Mouse (Mus musculus) Muller cell, postnatal 12 days (primary cell): ENCODE measurements around the gene Cox20.
"Not testable (repeated sequence)": the region's sequence is repeated elsewhere in the genome, so short reads cannot be mapped to it uniquely, and the experiment has no call there.

Experiments
- DNase-seq: peaks from one replicate; pipeline ENCODE4 v3.0.0-alpha.2; 2015; ENCODE audit errors: inconsistent ontology term

Cox20 gene

DNA sequence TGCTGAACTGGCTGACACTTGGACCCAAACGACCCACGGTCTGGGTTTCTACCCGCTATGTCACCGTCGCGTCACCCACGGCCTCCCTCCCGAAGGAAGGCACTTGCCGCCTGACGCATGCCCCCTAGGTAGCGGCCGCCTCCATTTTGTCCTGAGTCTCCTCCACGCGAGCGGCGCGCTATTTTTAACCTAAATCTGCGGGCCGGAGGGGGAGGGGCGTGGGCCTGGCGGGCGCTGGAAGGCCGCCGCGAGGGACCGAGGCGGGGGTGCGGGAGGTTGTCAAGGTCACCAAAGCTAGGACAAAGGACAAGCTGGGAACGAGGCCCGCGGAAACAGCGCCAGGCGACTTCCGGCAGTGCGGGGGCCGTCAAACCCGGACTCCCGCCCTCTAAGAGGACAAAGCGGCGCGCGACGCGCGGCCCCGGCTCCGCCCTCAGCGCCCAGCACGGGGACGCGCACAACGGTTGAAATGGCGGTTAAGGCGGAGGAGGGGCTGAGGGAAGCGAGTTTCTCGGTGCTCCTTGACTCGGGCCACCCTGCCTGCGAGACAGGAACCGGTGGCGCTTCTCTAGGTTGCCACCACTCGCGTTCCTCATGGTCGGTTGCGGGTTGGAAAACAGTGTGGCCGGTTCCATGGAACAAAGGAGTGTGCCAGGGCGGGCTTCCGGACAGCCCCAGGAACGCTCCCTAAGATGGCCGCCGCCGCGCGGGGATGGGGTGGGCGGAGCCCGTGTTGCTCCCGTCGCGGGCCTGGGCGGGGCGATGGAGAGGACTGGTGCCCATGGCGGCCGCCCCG is at the start of gene Cox20:
TSS of gene Cox20 (plus strand) at position 742 of the 796 bp plus-strand sequence.
- DNase-seq: peak; percentile 99

DNA sequence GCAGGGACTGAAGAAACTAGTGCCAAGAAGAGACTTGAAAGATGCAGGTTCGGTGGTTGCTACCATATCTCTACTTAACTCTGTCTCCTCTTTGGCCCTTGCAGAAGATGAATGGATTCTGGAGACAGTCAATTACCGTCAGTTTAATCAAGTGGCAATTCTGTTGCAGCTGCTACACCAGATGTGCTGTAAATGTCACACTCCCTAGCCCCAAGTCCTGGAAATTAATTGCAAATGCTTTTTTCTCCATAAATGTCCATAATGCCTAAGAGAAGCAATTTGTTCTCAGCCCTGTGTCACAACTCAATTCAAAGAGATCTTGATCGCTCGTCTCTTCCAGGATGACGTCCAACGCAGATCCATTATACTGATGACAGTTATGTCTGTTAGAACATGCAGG is 48.3 kb upstream of the Cox20 start:
- DNase-seq: no peak

DNA sequence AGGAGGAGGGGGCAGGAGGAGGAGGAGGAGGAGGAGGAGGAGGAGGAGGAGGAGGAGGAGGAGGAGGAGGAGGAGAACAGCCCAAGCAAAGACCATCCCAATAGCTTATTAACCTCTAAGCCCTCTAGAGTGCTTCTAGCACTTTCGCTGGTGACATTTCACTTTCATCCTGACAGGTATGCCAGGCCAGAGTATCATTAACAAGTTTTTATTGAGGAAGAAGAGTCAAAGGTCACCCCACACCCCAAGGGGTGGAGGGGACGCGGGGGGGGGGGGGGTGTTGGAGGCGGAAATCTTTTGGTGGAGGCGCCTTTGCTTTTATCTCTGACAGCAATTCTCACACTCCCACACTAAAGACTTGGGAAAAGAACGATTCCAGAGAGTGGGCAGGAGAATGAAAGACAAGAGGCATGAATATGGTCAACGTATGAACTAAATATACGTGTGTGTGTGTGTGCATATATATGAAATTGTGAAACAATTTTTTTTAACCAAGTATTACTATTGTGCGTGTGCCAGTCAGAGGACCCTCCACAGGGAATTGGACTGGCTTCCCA is 43.7 kb upstream of the Cox20 start:
- DNase-seq: no peak

DNA sequence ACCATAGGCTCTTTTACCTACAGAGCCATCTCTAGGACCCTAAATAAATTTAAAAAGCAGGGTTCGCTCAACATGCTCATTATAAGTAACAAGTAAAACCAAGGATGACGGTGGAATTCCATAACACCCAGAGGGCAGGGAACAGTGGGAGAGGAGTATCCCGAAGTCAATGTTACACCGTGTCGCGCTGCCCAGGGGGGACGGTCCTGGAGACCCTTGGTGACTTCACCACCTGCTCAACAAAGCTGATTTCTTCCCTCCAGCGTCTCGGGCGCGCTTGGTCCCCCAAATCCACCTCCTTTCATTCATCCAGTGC is 43.2 kb upstream of the Cox20 start:
- no peak for DNase-seq

DNA sequence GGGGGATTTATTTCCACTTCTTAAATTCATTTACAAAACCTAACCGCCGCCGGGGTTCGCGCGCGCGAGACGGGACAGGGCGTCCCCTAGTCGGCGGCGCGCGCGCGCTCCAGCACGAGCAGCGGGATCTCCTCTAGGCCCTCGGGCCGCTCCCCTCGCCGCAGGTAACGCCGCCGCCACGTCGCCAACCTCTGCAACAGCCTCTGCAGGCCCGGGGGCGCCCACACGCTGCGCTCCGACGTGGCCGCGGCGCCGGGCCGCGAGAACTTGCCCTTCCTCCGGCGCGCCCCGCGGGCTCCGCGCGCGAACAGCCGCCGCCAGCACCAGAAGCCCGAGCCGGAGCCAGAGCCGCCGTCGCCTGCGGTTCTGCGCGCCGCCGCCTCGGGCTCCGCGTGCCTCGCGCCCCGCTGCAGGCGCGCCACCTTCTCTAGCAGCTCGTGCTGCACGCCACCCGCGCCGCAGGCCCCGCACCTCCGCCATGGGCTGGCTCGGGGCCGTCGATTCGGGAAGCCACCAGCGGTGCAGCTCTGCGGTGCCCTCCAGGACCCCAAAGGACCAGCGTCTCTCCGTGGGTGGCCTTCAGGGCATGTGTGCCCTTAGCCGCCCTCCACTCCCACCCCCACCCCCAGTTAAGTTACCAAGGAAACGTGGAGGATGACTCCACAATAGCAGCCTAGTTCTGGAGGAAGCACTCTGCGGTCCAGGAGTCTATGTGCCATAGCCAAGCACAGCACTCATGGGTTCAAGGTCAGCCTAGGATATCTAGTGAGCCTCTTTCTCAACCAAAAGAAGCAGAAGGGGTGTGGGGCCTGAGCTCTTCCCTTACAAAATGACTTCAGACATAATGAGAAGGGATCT is 42.6 kb upstream of the Cox20 start:
- DNase-seq: peak; percentile 76

DNA sequence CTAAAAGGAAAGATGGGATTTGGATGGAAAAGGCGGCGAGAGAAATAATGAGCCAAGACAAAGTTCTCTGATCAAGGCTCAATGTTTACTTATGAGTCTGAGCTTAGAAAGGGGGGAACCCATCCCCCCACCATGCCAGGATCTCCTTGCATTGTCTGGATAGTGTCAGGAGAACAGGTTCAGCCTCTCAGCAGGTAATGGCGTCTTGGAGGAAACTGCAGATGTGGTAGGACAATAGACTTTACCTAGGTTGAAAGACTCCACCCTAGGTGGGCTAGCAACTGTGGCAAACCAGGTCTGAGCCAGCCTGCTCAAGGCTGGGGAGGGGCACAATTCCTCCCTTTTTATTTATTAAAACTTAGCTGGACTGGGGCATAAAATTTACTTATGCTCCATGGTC is 35.6 kb upstream of the Cox20 start:
- not testable (repeated sequence) for DNase-seq

DNA sequence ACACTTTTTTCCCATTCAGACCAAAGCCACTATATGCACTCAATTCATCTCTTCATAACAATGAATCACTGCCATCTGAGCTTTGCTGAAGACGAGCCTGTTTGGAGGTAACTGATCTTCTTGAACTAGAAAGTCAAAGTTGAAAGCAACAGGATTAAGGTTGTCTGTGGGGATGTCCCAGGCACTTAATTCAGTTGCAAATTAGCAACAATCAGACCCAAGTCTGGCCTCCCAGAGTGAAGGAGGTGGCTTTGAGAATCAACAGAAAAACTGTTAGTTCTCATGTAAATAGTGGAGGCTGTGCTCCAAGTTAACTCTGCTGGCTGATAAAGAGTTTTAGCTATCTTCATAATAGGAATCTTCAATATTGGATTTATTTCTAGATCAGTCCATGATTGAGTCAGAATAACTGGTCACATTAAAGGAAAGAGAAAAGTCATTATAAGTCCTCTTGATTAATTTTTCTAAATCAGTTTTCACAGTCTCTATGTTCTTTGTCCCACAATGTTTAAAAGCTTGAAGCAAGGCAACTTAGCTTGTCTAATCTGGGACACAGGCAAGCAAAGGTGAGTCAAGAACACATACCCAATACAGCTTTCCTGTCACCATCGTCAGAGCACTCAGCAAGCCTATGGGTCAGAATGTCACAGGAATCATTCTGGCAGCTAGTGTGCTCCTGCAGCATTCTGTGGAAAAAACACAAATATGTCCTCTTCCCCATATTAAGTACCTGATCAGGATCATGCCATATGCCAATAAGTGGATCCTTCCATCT is 34.8 kb upstream of the Cox20 start:
- DNase-seq: no peak

DNA sequence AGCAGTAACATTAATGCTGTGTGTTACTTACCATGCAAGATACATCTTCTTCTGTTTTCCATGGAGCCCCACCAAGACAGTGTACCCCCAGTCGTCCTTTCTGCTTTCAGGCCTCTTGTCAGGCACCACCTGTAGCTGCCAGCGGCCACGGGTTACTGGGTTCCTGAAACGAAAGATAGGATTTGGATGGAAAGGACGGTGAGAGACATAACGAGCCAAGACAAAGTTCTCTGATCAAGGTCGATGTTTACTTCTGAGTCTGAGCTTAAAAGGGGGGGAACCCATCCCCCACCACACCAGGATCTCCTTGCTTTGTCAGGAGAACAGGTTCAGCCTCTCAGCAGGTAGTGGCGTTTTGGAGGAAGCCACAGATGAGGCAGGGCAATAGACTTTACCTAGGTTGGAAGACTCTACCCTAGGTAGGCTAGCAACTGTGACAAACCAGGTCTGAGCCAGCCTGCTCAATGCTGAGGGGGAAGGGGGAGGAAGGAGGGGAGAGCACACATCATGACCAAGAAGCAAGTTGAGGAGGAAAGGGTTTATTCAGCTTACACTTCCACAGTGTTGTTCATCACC is 31.2 kb upstream of the Cox20 start:
- DNase-seq: no peak

DNA sequence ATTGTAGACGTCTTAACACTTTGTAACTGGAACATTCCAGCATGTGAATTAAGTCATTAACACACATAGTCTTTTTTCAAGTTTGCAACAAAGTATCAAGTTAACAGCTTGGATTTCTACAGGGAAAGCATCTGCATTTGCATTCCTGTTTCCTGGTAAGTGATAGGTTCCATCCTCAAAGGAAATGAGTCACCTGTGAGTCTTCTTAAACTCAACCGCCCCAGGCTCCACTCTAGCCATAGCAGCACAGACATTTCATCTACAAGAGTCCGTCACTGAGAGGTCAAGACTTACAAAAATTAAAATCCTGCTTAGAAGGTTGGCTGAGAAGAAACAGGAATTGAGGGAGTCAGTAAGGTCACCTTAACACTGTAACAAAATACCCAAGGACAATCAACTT is 27.2 kb upstream of the Cox20 start:
- no peak for DNase-seq

DNA sequence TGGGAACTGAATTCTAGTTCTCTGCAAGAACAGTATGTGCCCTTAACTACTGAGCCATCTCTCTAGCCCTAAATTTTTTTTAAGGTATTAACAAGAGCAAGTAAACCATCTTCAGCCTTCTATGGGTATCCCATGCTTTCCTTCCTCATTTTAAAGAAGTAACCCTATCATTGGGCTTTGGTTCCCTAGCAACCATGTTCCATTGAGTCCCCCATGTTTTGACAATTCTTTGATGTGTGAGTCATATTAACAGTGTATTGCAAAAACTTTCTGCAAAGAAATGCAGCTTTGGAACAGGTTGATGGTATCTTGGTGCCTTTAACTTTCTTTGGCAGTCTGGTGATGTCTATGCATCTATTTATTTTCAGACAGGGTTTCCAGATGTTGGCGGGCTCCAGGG is 24.9 kb upstream of the Cox20 start:
- DNase-seq: no peak

DNA sequence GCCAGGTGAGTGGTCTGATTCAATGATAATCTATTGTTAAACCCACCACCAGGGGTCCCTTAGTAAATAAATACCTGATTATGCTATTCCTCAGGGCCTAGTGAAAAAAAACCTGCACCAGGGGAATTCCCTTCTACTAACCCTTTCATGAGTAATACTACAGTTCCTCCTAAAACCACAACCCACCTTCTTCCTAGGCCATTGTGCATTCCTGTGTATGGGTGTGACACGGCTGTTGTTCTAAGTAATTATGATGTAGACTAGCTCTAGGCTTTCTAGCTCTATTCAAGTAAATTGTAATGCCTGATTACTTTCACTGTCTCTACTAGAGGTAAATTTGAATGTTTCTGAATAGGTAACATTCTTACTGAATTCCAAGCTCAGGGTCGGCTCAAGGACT is 17.7 kb upstream of the Cox20 start:
- not testable (repeated sequence) for DNase-seq

DNA sequence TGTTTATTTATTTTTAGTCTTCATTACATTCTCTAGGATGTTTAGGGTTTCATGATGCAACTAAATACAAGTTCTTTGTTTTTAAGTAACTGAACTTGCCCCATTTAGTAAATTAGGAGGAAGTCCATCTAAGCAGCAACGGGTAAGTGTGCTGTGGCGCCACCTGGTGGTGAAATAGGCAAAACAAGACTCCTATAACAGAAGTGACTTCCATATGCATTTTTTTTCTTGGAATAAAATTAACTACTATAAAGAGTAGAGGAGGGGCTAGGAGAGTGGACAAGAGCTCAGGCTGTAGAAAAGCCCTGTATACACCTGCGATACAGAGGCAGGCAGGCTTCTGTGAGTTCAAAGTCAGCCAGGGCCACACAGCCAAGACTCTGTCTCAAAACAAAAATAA is 15.5 kb upstream of the Cox20 start:
- DNase-seq: peak; percentile 50

DNA sequence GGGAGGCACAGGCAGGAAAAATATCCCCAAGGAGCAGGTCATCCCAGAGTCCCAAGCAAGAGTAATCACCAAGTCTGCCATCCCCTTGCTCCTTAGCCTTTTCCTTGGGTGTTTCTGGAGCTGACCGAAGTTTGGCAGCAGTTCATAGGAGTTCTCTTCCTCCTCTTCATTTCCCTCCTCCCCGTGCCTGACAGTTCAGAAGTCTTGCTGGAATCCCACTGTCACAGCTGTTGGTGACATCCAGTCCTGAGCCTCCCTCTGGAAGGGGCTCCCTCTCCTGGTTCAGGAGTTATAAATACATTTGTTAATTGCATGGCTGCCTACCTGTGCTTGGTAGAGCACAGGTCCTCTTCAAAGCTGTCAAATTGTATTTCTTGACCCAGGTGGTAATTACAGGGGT is 9.4 kb upstream of the Cox20 start:
- DNase-seq: no peak

DNA sequence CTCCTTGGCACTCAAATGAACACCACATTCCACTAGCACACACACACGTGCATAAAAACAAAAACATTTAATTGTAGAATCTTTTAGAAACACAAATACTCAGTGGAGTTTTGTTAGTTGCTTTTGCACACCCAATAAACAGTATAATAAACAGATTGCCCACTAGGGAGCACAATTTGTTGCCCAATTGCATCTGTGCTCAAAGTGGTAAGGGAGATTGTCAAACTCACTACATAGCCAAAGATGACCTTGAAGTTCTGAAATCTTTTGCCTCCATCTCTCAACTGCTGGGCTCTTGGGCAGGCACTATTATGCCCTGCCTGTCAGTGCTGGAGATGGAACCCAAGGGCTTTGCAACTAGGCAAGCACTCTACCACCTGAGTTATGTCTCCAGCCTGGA is 8.8 kb upstream of the Cox20 start:
- no peak for DNase-seq

DNA sequence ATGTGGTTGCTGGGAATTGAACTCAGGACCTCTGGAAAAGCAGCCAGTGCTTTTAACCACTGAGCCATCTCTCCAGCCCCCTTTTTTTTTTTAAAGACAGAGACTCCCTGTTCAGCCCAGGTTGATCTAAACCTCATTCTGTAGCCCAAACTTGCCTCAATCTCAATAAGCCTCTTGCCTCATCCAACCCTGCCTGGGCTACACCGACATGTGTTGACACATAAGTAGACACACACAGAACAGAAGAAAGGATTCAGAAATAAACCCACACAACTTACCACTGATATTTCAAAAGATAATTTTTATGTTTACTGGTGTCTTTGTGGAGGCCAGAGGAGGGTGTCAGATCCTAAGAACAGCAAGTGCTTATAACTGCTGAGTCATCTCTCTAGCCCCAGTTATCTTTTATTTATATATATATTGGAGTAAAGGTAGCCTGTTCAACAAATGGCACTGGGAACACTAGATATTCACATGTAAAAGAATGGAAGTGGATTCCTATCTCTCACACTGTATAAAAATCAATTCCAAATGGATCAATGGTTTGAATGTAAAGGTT is 5.8 kb upstream of the Cox20 start:
- DNase-seq: no peak

DNA sequence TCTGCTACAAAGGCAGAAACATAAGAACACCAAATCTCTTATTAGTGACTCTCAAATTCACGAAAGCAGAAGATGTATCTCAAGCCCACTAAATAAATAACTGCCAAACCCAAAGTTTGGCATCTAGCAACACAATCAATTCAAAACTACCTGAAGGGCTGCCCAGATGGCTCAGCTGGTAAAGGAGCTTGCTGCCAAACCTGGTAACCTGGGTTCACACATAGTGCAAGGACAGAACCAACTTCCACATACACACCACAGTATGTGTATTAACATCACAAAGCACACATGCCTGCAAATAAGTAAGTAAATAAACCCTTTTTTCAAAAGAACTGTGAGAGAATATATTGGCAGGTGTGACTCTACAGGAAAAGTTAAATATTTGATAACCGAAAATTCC is 4.7 kb upstream of the Cox20 start:
- no peak for DNase-seq

DNA sequence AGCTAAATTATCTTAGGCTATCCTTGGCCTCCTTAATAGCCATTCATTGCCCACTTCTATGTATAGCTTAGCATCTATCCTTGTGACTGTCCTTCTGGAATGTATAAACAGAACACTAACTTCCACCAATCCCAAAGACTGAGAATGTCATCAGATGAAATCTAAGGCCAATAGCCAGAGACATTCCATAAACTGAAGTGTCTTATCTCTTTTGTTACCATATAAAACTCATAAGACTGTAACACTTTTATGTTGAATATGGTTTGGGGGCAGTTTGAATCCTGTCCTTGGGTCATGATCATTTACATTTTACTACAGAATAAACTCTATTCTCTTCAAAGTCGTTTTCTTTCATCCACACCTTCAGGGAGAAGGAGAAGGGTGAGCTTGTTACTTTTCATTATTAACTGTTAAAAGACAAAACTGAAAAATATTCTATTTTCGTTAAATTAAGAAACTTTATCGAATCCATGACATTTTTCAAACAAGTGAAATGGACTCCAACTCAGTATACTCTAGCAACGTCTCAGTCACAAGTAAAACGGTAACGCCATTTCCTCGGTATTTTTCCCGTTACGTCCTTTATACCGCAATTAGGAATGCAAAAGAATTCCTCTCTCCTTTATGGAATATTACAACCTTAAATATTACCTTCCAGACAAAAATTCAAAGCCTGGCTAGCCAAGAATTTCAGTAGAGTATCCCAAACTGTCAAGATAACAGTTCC is 1.5 kb upstream of the Cox20 start:
- DNase-seq: peak; percentile 31

DNA sequence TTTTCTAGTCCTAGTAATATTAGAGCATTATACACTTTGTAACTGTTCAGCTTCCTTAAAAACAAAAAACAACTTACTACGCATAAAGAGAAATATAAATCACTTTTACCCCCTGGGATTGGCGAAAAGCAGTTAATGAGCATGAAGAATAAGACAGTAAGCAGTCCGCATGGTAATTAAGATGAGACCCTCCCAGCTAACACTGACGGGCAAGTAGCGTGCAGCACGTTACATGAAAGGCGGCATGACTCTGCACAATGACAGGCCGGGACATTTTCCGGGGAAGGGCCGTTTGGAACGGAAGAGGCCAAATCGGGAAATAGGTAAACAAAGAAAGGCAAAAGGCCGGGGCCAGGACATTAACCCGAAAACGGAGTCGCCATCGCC is 935 bp upstream of the Cox20 start:
- no peak for DNase-seq

DNA sequence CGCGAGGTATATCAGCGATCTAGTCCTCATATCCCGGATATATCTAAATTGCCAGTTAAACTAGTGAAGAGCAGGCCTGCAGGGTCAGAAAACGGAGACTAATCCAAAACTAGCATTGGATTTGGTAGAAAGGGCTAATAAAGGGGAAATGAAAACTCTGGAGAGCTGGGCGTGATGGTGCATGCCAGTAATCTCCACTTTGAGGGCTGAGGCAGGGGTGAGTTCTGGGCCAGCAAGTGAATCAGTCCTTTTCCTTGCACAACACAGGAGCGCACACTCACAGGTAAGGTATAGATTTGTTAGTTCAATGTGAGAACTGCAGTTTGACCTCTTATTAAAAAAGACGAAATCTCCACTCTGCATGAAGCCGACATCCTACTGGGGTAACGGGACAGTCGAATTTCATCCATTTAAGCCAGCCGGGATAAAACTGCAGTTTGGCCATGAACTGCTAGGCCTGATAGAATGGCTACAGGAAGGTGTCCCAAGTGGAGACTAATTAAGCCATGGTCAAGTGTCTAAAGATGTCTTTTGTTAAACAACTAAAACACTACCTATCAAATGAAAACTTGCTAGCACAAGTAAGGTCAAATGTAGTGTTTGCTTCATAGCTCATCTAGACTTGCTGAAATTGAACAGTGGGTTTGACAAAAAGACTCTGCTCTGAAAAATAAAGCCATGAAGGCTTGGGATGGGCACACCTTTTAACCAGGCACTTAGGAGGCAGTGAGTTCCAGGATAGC is 536 bp downstream of the Cox20 start:
- DNase-seq: peak; percentile 66
